Mouse (Mus musculus) left cerebral cortex, postnatal 36 days (tissue): ENCODE measurements around the gene Ccdc152. TPM values are rescaled to one million over a fixed set of nuclear protein-coding genes. Genes with fewer than 3 reads are reported as not detected.

Source experiments
- DNase-seq, 2 experiments: peaks; one replicate each; pipeline ENCODE4 v3.0.0; 2021 to 2022; ENCODE audit warnings: low spot score in 2 of 2, mixed read lengths in 1 of 2
- intact Hi-C: fragments of 180-260 bp; cut with DNase I; formaldehyde crosslinking; loops from one replicate; pipeline ENCODE4 v1.15.1; 2025
- total RNA-seq, 2 experiments: library from RNA; stranded (reverse); gene quantifications; 2 replicates each; pipeline ENCODE4 v1.2.3; 2021

Gene Ccdc152
- not detected for total RNA-seq

DNA sequence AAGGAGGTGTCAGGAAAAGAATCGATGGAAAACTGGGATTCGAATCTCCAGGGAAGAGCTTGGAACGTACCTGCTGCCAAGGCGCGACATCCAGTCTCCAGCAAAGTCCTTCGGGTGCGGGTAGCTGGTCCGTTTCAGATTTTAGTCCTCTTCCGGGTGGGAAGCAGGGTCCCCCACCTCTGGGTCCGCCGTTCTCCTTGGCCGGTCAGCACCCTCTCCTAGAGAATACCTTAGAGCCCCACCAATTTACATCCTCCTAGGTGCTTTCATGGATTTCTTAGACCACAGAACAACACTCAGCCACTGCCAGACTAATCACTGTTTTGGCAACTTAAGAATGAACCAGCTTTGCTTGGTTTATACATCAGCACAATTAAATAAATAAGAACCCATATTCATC, at the start of gene Ccdc152:
Gene Ccdc152 (minus strand): TSS at position 101 of the 400 bp plus-strand sequence.
- DNase-seq, result no peak
- intact Hi-C loops, result no loop called here

GRCm38 (mm10) chr15:3349306-3350064, 46.2 kb upstream of the Ccdc152 start:
- intact Hi-C loops, result no loop called here
- DNase-seq, result no peak

DNA sequence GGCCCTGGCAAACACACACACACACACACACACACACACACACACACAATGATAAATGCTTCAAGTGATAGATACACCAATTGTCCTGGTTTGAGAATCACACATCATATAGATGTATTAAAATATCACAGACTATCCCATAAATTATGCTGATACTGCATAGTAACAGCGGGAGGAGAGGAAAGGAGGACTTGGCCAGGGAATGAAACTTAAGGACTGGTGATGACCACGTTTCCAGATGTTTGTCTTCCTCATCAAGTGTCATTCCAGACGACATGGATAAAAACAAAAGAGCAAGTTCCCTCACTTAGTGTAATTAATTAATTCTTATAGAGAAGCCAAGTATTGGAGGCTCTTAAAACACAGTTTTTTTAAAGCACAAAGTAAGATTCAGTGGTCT, 43.4 kb upstream of the Ccdc152 start:
- no peak for DNase-seq
- intact Hi-C loops, result no loop called here

DNA sequence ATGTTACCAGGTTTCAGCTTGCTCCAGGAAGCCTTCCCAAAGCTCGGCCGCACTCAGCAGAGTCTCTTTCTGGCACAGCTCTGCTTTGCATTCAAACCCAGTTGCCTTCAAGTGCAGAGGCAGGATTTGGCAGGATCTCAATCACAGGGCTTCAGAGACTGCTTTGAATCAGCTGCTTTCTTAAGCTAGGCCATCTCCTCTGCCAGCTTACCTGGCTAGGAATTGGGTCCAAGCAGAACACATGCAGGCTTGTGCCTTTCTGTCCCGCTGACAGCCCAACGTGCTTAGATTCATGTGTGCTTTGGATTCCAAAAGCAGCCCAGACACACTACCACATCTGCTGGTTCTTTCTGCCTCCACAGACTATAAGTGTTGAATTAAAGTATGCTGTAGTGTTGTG, 41.2 kb upstream of the Ccdc152 start:
- peak; percentile 65 to 68 for DNase-seq
- intact Hi-C loops, result no loop called here

DNA sequence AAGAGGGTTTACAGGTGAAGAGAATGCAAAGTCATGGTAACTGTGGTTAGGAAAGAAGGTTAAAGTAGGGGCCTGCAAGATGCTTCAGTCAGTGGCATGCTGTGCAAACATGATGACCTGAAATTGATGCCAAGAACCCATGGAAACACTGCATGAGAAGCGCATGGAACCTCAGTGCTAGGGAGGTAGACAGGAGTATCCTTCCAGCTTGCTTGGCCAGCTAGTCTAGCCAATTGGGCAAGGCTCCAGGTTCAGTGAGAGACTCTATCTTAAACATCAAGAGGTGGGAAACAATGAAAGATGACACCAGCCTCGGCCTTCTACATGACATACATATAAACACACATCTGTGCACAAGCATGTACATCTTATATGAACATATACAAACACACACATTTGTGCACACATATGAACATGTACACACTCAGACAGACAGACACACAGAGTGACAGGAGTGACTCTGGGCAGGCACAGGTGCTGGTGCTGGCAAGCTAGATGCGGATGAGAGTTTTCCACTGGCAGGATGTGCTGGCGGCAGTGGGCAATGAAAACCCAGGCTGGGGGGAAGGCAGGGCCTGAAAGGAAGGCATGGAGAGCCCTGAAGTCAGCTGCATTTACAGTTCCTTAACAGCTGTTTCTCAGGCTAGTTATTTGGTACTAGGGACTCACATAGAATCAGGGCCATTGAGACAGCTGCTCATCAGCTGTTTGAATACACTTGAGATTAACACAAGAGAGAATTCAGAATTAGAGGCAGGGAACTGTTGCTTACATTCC, 38.7 kb upstream of the Ccdc152 start:
- intact Hi-C loops, result no loop called here
- DNase-seq, result no peak

GRCm38 (mm10) chr15:3339847-3340246, 36.5 kb upstream of the Ccdc152 start:
- DNase-seq, result no peak
- intact Hi-C loops, result no loop called here

GRCm38 (mm10) chr15:3332517-3332916, 29.2 kb upstream of the Ccdc152 start:
- intact Hi-C loops, result no loop called here
- no peak for DNase-seq

DNA sequence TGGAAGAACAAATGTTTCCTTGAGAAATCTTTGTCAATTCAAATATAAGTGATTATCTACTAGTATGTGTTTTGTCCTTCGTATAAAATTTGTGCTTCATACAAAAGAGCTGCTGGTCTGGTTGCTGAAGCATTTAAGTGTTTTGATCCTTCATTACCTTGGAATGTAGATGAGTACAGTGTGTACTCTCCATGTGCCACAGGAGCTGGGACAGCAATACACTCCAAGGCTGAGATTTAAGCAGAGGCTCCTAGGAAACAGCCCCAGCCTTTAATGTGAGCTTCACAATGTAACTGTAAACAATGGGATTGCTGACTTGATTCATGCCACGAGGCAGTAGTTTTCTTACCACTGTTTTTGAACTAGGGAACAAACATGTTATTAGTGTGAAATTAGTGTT, 28.5 kb upstream of the Ccdc152 start:
- intact Hi-C loops, result no loop called here
- no peak for DNase-seq

DNA sequence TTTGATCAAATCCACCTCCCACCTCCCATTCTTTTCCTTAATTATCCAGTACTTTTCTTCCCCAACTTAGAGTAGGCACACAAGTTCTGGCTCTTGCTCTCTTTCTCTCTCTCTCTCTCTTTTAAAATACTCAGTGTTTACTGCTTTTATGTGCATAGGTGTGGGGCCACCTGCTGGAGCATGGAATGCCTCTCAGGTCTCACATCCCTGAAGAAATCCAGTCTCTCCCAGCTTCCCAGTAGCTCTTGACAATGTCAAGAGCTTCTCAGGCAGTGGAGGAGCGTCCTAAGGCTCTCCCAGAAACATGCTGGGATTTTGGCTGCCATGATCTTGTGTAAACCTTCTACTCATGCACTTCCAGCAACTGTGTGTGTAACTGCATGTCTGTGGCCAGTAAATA, 27.0 kb upstream of the Ccdc152 start:
- intact Hi-C loops, result no loop called here
- no peak for DNase-seq

DNA sequence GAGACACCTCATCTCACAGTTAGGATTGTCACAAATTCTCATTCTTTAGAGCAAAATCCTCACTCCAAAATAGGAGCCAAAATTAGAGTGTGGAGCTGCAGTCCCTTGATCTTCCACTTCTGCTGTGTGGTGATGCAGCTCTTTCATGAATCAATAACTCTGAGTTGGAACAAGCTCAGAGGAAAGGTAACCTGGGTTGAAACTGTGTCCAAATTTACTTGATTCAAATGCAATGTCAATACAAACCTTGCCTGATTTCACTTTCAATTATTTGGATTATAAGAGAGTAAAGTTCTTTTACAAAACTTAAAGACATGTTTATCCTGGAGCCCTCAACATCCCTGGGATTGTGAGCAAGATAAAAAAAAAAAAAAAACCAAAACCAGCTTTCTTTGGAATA, 19.7 kb upstream of the Ccdc152 start:
- DNase-seq, result no peak
- intact Hi-C loops, result no loop called here

DNA sequence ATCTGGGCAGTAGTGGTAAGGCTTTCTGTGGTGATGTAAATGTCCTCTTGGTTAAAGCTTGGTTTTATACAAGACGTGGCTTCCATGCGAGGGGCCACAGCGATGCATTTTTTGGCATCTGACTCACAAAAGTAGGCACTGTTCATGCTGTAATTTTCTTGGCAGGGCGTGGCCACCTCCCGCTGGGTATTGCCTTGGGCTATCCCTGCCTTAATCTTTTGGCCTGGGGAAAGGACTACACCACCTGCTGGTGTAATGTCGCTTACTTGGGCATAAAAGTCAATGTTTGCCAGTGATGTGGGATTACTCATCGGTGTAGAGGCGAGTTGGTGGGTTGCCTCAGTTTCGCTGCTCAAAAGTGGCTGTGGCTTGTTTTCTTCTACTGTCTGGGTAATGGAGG, 16.6 kb upstream of the Ccdc152 start:
- DNase-seq, result no peak
- intact Hi-C loops, result no loop called here

- intact Hi-C loops, result no loop called here
- no peak for DNase-seq
Measured at GRCm38 (mm10) chr15:3316617-3317016, 13.3 kb upstream of the Ccdc152 start.

- DNase-seq, result no peak
- intact Hi-C loops, result no loop called here
Measured at GRCm38 (mm10) chr15:3312937-3313336, 9.6 kb upstream of the Ccdc152 start.

DNA sequence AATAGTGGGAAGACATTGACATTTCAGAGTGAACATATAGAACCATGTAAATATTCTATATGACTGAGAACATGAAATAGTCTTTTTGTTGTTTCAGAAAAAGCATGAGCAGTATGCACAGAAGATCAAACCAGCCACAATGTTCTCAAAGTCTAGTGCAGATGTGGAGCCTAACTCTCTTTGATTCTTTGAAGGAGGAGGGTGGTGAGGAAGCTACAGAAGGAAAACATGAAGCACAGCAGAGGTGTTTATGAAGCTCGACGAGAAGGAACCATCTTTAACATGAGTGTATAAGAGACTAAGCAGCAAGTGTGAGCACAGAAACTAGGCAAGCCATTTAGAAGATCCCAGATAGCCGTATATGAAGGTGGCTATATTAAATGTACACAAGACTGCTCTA, 6.5 kb upstream of the Ccdc152 start:
- intact Hi-C loops, result no loop called here
- no peak for DNase-seq

- DNase-seq, result no peak
- intact Hi-C loops, result no loop called here
Measured at GRCm38 (mm10) chr15:3300361-3301100, 2.8 kb downstream of the Ccdc152 start.

GRCm38 (mm10) chr15:3297615-3298014, 5.7 kb downstream of the Ccdc152 start:
- DNase-seq, result no peak

GRCm38 (mm10) chr15:3295986-3296385, 7.3 kb downstream of the Ccdc152 start:
- no peak for DNase-seq
- intact Hi-C loops, result loop anchor here (2.0 to 10.0 kb wide), 2 partner anchors 613 to 679 kb away; partner anchors contain the start of gene Fbxo4

More at GRCm38 (mm10) chr15:3297615-3298014, 5.7 kb downstream of the Ccdc152 start:
- intact Hi-C loops, result loop anchor here (2.0 to 10.0 kb wide), 2 partner anchors 611 to 677 kb away; partner anchors contain the start of gene Fbxo4

DNA sequence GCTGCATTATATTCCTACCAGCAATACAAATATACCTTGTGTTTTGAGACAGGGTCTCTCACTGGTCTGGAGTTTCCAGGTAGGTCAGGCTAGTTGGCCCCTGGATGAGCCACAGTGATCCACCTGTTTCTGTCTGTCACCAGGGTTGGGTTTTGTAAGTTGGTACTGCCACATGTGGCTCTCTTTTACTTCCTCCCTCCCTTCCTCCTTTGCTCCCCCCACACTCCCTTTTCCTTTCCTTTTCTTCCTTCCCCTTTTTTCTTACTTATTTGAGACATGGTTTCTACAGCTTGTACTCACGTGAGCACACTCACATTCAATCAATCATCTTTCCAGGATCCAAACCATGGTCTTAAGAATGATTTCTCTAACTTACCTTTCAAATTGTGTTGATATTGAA, 9.8 kb downstream of the Ccdc152 start:
- intact Hi-C loops, result loop anchor here (5.0 to 10.0 kb wide), 2 partner anchors 681 to 749 kb away; partner anchors contain the start of gene Fbxo4
- DNase-seq, result no peak

DNA sequence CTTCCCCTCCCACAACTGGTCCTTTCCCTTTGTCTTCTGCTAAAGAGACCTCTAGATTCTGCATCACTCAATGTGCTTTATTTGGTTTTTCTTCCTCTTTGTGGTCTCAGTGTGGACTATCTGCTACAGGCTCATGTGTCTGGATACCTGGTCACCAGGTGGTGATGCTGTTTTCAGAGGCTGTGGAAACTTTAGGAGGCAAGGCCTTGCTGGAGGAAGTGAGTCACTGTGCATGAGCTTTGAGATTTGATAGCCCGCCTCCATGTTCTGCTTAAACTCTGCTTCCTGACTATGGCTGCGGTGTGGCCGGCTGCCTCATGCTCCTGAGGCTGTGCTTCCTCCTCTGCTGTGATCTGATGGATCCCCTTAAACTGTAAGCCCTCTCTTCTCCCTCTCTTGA, 12.9 kb downstream of the Ccdc152 start:
- intact Hi-C loops, result loop anchor here (5.0 to 10.0 kb wide), 2 partner anchors 684 to 752 kb away; partner anchors contain the start of gene Fbxo4

DNA sequence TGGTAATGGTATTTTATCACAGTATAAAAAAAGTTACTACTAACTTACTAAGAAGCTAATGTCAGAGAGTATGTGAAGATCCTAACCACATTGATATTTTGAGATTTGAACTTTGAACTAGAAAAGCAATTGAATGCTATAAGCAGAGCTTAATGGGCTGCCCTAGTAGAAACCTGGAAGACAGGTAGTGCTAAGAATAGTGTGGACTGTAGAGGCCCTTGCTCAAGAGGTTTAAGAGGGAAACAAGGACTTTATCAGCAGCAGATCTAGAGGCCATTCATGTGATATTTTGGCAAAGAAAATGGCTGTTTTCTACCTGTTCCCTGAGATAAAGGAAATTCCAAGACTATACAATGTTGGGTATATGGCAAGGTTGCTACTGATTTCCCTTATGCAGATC, 17.3 kb downstream of the Ccdc152 start:
- DNase-seq, result no peak

More for the DNA sequence above, 12.9 kb downstream of the Ccdc152 start:
- DNase-seq, result no peak

More for the DNA sequence above, 17.3 kb downstream of the Ccdc152 start:
- intact Hi-C loops, result no loop called here
